Mouse (Mus musculus) heart, postnatal 0 days (tissue): ENCODE measurements around the gene Pax7. TPM values are rescaled to one million over a fixed set of nuclear protein-coding genes. Genes with fewer than 3 reads are reported as not detected.
A peak's percentile ranks its signal among the peaks of the same experiment; 100 is the strongest.

Source experiments
- ATAC-seq: fragments of 200-750 bp; cut with Nextera tagmentation; 2 replicates; pipeline ENCODE4 v1.8.0; 2017; ENCODE audit warnings: low read depth, moderate number of reproducible peaks, moderate library complexity; ENCODE audit not compliant: insufficient read depth
- DNase-seq: peaks from one replicate; pipeline ENCODE4 v3.0.0-alpha.2; 2016; ENCODE audit warnings: low spot score
- H3K27ac ChIP-seq: fragments of 300-500 bp; sonication (generic); 2 replicates; pipeline ENCODE4 v1.5.1; 2014; ENCODE audit warnings: low read depth, mild to moderate bottlenecking
- H3K27me3 ChIP-seq: fragments of 300-500 bp; sonication (generic); 2 replicates; pipeline ENCODE4 v1.6.1; 2014; ENCODE audit warnings: low read length, mixed read lengths; ENCODE audit not compliant: control insufficient read depth, insufficient read depth
- H3K36me3 ChIP-seq: fragments of 300-500 bp; sonication (generic); replicated peaks from 2 replicates; pipeline ENCODE4 v1.6.1; 2014; ENCODE audit warnings: low read length, mixed read lengths; ENCODE audit not compliant: control insufficient read depth, insufficient read depth
- H3K4me1 ChIP-seq: fragments of 300-500 bp; sonication (generic); 2 replicates; pipeline ENCODE4 v1.6.1; 2014; ENCODE audit warnings: antibody characterized with exemption; ENCODE audit not compliant: control insufficient read depth, insufficient read depth
- H3K4me2 ChIP-seq: fragments of 300-500 bp; sonication (generic); 2 replicates; pipeline ENCODE4 v1.6.1; 2014; ENCODE audit warnings: low read depth, mild to moderate bottlenecking, low read length, moderate library complexity
- H3K4me3 ChIP-seq: fragments of 300-500 bp; sonication (generic); 2 replicates; pipeline ENCODE4 v1.5.1; 2014; ENCODE audit warnings: low read depth, low read length
- H3K9ac ChIP-seq: fragments of 300-500 bp; sonication (generic); replicated peaks from 2 replicates; pipeline ENCODE4 v1.6.1; 2014; ENCODE audit warnings: low read depth, low read length, mixed read lengths
- H3K9me3 ChIP-seq: fragments of 300-500 bp; sonication (generic); replicated peaks from 2 replicates; pipeline ENCODE4 v1.6.1; 2016; ENCODE audit warnings: low read length; ENCODE audit not compliant: control insufficient read depth
- CTCF ChIP-seq: IDR thresholded peaks from 2 replicates; pipeline ENCODE4 v1.5.1; 2016; ENCODE audit warnings: antibody characterized with exemption, control low read depth, low read depth
- EP300 ChIP-seq: IDR thresholded peaks from 2 replicates; pipeline ENCODE4 v1.6.1; 2016; ENCODE audit warnings: antibody characterized with exemption, low read depth
- WGBS: fragments of 180-500 bp; shearing (Covaris S2); extraction: QIAGEN DNeasy Blood & Tissue Kit; methylation state at CpG from one replicate; pipeline ENCODE4 v1.1.7; 2014; 5-methylcytosine and 5-hydroxymethylcytosine counted together
- polyA plus RNA-seq: library from polyadenylated mRNA; unstranded; fragments of >200 nt; fragmentation: Nextera tagmentation; extraction: Ambion mirVana; gene quantifications from 2 replicates; pipeline ENCODE4 v1.2.1, GENCODE M21; 2015
- total RNA-seq: library from RNA; depleted of rRNA; stranded (reverse); fragments of >200 nt; gene quantifications from 2 replicates; pipeline ENCODE4 v1.2.3, GENCODE M21; 2014; ENCODE audit warnings: low replicate concordance

Gene Pax7
- total and polyA plus RNA-seq, 2 experiments from 2014 or later, result not detected

GRCm38 (mm10) chr4:139791168-139791567, 42.2 kb downstream of the Pax7 start:
- Histone ChIP-seq H3K36me3 (no peaks in the 10 kb centered on the region), H3K4me1 (no peaks in the 10 kb centered on the region), H3K4me2 (no peak overlapping the region), H3K9ac (no peak overlapping the region), H3K27ac (no peak overlapping the region), H3K27me3 (peaks cover 53% of the 10 kb centered on the region), H3K4me3 (no peak overlapping the region), H3K9me3 (no peaks in the 10 kb centered on the region)
- DNase-seq (no peak), ATAC-seq (no peak)
- no peak for TF ChIP-seq EP300
- no peak for TF ChIP-seq CTCF
- WGBS, result 57% methylated on average over 8 of the region's 8 CpGs

- no peaks in the 10 kb centered on the region for H3K9me3 ChIP-seq
- no peaks in the 10 kb centered on the region for H3K4me1 ChIP-seq
- peak; percentile 11; the same call in 1 of the 2 replicates for TF ChIP-seq CTCF
- no peak for TF ChIP-seq EP300
- no peak overlapping the region for H3K27ac ChIP-seq
- WGBS, result 73% methylated on average over 7 of the region's 7 CpGs
- no peak for DNase-seq
- no peak overlapping the region for H3K9ac ChIP-seq
- H3K4me2 ChIP-seq, result no peak overlapping the region
- H3K4me3 ChIP-seq, result no peak overlapping the region
- peaks cover 56% of the 10 kb centered on the region for H3K27me3 ChIP-seq
- no peak for ATAC-seq
- H3K36me3 ChIP-seq, result no peaks in the 10 kb centered on the region
Measured at GRCm38 (mm10) chr4:139789772-139790171, 43.6 kb downstream of the Pax7 start.

GRCm38 (mm10) chr4:139782926-139783467, 50.3 kb downstream of the Pax7 start:
- Histone ChIP-seq H3K4me2 (no peak overlapping the region), H3K9ac (no peak overlapping the region), H3K4me1 (no peaks in the 10 kb centered on the region), H3K36me3 (no peaks in the 10 kb centered on the region), H3K27me3 (peaks cover 46% of the 10 kb centered on the region), H3K4me3 (no peak overlapping the region), H3K27ac (no peak overlapping the region), H3K9me3 (no peaks in the 10 kb centered on the region)
- 34% methylated on average over 9 of the region's 9 CpGs for WGBS
- TF ChIP-seq CTCF (no peak), EP300 (no peak)
- DNase-seq (no peak), ATAC-seq (no peak)

GRCm38 (mm10) chr4:139771125-139771631, 62.1 kb downstream of the Pax7 start:
- Histone ChIP-seq H3K9me3 (no peaks in the 10 kb centered on the region), H3K4me1 (no peaks in the 10 kb centered on the region), H3K27ac (no peak overlapping the region), H3K27me3 (peaks cover 71% of the 10 kb centered on the region), H3K9ac (no peak overlapping the region), H3K4me2 (no peak overlapping the region), H3K4me3 (no peak overlapping the region), H3K36me3 (no peaks in the 10 kb centered on the region)
- DNase-seq (no peak), ATAC-seq (no peak)
- 9% methylated on average over 9 of the region's 9 CpGs for WGBS
- TF ChIP-seq EP300, result no peak
- TF ChIP-seq CTCF, result no peak

GRCm38 (mm10) chr4:139767823-139768222, 65.5 kb downstream of the Pax7 start:
- Histone ChIP-seq H3K4me3 (no peak overlapping the region), H3K27ac (no peak overlapping the region), H3K36me3 (no peaks in the 10 kb centered on the region), H3K27me3 (peaks cover 90% of the 10 kb centered on the region), H3K4me1 (no peaks in the 10 kb centered on the region), H3K4me2 (no peak overlapping the region), H3K9me3 (no peaks in the 10 kb centered on the region), H3K9ac (no peak overlapping the region)
- ATAC-seq (no peak), DNase-seq (no peak)
- 20% methylated on average over 5 of the region's 5 CpGs for WGBS
- TF ChIP-seq EP300 (no peak), CTCF (no peak)
